Mouse (Mus musculus): ENCODE measurements around the gene Gm9573. TPM values are rescaled to one million over a fixed set of nuclear protein-coding genes. Genes with fewer than 3 reads are reported as not detected.

Gm9573 gene
- polyA plus RNA-seq, 1 experiment, result not detected

- H3K79me3 ChIP-seq (ENCODE audit: low read depth), result no peaks in the 10 kb centered on the region
- H3ac ChIP-seq (ENCODE audit: control insufficient read depth, insufficient read length, low read depth), result peak overlapping the region; percentile 97
- peak overlapping the region; percentile 82 for H3K4me3 ChIP-seq (ENCODE audit: insufficient read depth, poor library complexity, severe bottlenecking)
- TF ChIP-seq USF1 (IDR thresholded peaks at IDR 0.05; ENCODE audit: low read depth), result no peak
- H3K79me2 ChIP-seq (ENCODE audit: control insufficient read depth, insufficient read depth), result peaks cover 16% of the 10 kb centered on the region
- peaks cover 6% of the 10 kb centered on the region for H3K36me3 ChIP-seq (ENCODE audit: control insufficient read depth, insufficient read depth)
- H3K27me3 ChIP-seq (ENCODE audit: control insufficient read depth, insufficient read depth, insufficient read length), result no peaks in the 10 kb centered on the region
Observed at GRCm38 (mm10) chr17:35666851-35667256, 40.4 kb upstream of the Gm9573 start.

GRCm38 (mm10) chr17:35665957-35666515 lies 39.6 kb upstream of the Gm9573 start:
- TF ChIP-seq CEBPB (IDR thresholded peaks at IDR 0.05; ENCODE audit: low read depth), result no peak
- TF ChIP-seq USF1 (IDR thresholded peaks at IDR 0.05; ENCODE audit: low read depth), result no peak
- no peak for TF ChIP-seq MAX (IDR thresholded peaks at IDR 0.05)
- no peak for TF ChIP-seq FOSL1 (IDR thresholded peaks at IDR 0.05; ENCODE audit: insufficient read depth, low read length, poor library complexity, severe bottlenecking)
- peak; percentile 34 for TF ChIP-seq CTCF (IDR thresholded peaks at IDR 0.05; ENCODE audit: control insufficient read depth, insufficient read depth, insufficient read length)
- no peaks in the 10 kb centered on the region for H3K79me3 ChIP-seq (ENCODE audit: low read depth)
- peaks cover 6% of the 10 kb centered on the region for H3K36me3 ChIP-seq (ENCODE audit: control insufficient read depth, insufficient read depth)
- H3ac ChIP-seq (ENCODE audit: control insufficient read depth, insufficient read length, low read depth), result no peak overlapping the region
- H3K4me3 ChIP-seq (ENCODE audit: insufficient read depth, poor library complexity, severe bottlenecking), result peak overlapping the region; percentile 82
- no peaks in the 10 kb centered on the region for H3K27me3 ChIP-seq (ENCODE audit: control insufficient read depth, insufficient read depth, insufficient read length)
- H3K79me2 ChIP-seq (ENCODE audit: control insufficient read depth, insufficient read depth), result peaks cover 16% of the 10 kb centered on the region

- Histone ChIP-seq H3K79me3 (ENCODE audit: low read depth) (no peaks in the 10 kb centered on the region), H3K4me3 (ENCODE audit: insufficient read depth, poor library complexity, severe bottlenecking) (no peak overlapping the region), H3ac (ENCODE audit: control insufficient read depth, insufficient read length, low read depth) (no peak overlapping the region), H3K27me3 (ENCODE audit: control insufficient read depth, insufficient read depth, insufficient read length) (peaks cover 3% of the 10 kb centered on the region), H3K79me2 (ENCODE audit: control insufficient read depth, insufficient read depth) (no peaks in the 10 kb centered on the region), H3K36me3 (ENCODE audit: control insufficient read depth, insufficient read depth) (no peaks in the 10 kb centered on the region)
- no peak for TF ChIP-seq USF1 (IDR thresholded peaks at IDR 0.05; ENCODE audit: low read depth)
Observed at GRCm38 (mm10) chr17:35653086-35653485, 26.6 kb upstream of the Gm9573 start.

GRCm38 (mm10) chr17:35649429-35649828 lies 23.0 kb upstream of the Gm9573 start:
- TF ChIP-seq MYOG (IDR thresholded peaks at IDR 0.05; ENCODE audit: control insufficient read depth, extremely low read depth, insufficient read length) (no peak), CTCF (IDR thresholded peaks at IDR 0.05; ENCODE audit: control insufficient read depth, insufficient read depth, insufficient read length) (no peak), MYOD1 (IDR thresholded peaks at IDR 0.05; ENCODE audit: control insufficient read depth, insufficient read length, low read depth) (no peak), USF1 (IDR thresholded peaks at IDR 0.05; ENCODE audit: low read depth) (no peak)
- Histone ChIP-seq H3K27me3 (ENCODE audit: control insufficient read depth, insufficient read depth, insufficient read length) (peaks cover 3% of the 10 kb centered on the region), H3K79me3 (ENCODE audit: low read depth) (no peaks in the 10 kb centered on the region), H3ac (ENCODE audit: control insufficient read depth, insufficient read length, low read depth) (no peak overlapping the region), H3K4me3 (ENCODE audit: insufficient read depth, poor library complexity, severe bottlenecking) (no peak overlapping the region), H3K79me2 (ENCODE audit: control insufficient read depth, insufficient read depth) (no peaks in the 10 kb centered on the region), H3K36me3 (ENCODE audit: control insufficient read depth, insufficient read depth) (no peaks in the 10 kb centered on the region)

GRCm38 (mm10) chr17:35643609-35644236 lies 17.3 kb upstream of the Gm9573 start, which contains the start of gene Mucl3:
TSS of gene Mucl3 (minus strand) at chr17:35643695.
- TF ChIP-seq FOSL1 (IDR thresholded peaks at IDR 0.05; ENCODE audit: insufficient read depth, low read length, poor library complexity, severe bottlenecking) (no peak), CEBPB (IDR thresholded peaks at IDR 0.05; ENCODE audit: low read depth) (no peak), CTCF (IDR thresholded peaks at IDR 0.05; ENCODE audit: control insufficient read depth, insufficient read depth, insufficient read length) (no peak), MYOD1 (IDR thresholded peaks at IDR 0.05; ENCODE audit: control insufficient read depth, insufficient read length, low read depth) (no peak), USF1 (IDR thresholded peaks at IDR 0.05; ENCODE audit: low read depth) (no peak), MYOG (IDR thresholded peaks at IDR 0.05; ENCODE audit: control insufficient read depth, extremely low read depth, insufficient read length) (no peak), MAX (IDR thresholded peaks at IDR 0.05) (no peak)
- no peaks in the 10 kb centered on the region for H3K36me3 ChIP-seq (ENCODE audit: control insufficient read depth, insufficient read depth)
- H3ac ChIP-seq (ENCODE audit: control insufficient read depth, insufficient read length, low read depth), result no peak within 1 kb of the TSS
- no peak within 1 kb of the TSS for H3K4me3 ChIP-seq (ENCODE audit: insufficient read depth, poor library complexity, severe bottlenecking)
- no peaks in the 10 kb centered on the region for H3K79me3 ChIP-seq (ENCODE audit: low read depth)
- no peaks in the 10 kb centered on the region for H3K79me2 ChIP-seq (ENCODE audit: control insufficient read depth, insufficient read depth)
- H3K27me3 ChIP-seq (ENCODE audit: control insufficient read depth, insufficient read depth, insufficient read length), result peaks cover 15% of the 10 kb centered on the region

GRCm38 (mm10) chr17:35639352-35639751 lies 12.9 kb upstream of the Gm9573 start:
- TF ChIP-seq MAX (IDR thresholded peaks at IDR 0.05) (no peak), FOSL1 (IDR thresholded peaks at IDR 0.05; ENCODE audit: insufficient read depth, low read length, poor library complexity, severe bottlenecking) (no peak), CEBPB (IDR thresholded peaks at IDR 0.05; ENCODE audit: low read depth) (no peak), USF1 (IDR thresholded peaks at IDR 0.05; ENCODE audit: low read depth) (no peak), MYOD1 (IDR thresholded peaks at IDR 0.05; ENCODE audit: control insufficient read depth, insufficient read length, low read depth) (no peak), CTCF (IDR thresholded peaks at IDR 0.05; ENCODE audit: control insufficient read depth, insufficient read depth, insufficient read length) (no peak), MYOG (IDR thresholded peaks at IDR 0.05; ENCODE audit: control insufficient read depth, extremely low read depth, insufficient read length) (no peak)
- H3ac ChIP-seq (ENCODE audit: control insufficient read depth, insufficient read length, low read depth), result no peak overlapping the region

More at GRCm38 (mm10) chr17:35639352-35639751, 12.9 kb upstream of the Gm9573 start:
- Histone ChIP-seq H3K4me3 (ENCODE audit: insufficient read depth, poor library complexity, severe bottlenecking) (no peak overlapping the region), H3K27me3 (ENCODE audit: control insufficient read depth, insufficient read depth, insufficient read length) (peaks cover 15% of the 10 kb centered on the region), H3K79me3 (ENCODE audit: low read depth) (no peaks in the 10 kb centered on the region), H3K79me2 (ENCODE audit: control insufficient read depth, insufficient read depth) (no peaks in the 10 kb centered on the region), H3K36me3 (ENCODE audit: control insufficient read depth, insufficient read depth) (no peaks in the 10 kb centered on the region)
